Mouse (Mus musculus) gastrocnemius, adult 18-20 months (tissue): ENCODE measurements around the gene 2010111I01Rik. TPM values are rescaled to one million over a fixed set of nuclear protein-coding genes. Genes with fewer than 3 reads are reported as not detected.
"Not testable (repeated sequence)": the region's sequence is repeated elsewhere in the genome, so short reads cannot be mapped to it uniquely, and the experiment has no call there.

Source experiments
- DNase-seq: peaks from one replicate; pipeline ENCODE4 v3.0.0; 2021; ENCODE audit warnings: low spot score
- total RNA-seq, 2 experiments: library from RNA; stranded (reverse); gene quantifications; 2 replicates each; pipeline ENCODE4 v1.2.3; 2021

The 2010111I01Rik gene
- total RNA-seq, 2 experiments from 2014 or later = 46.4 to 82.7 TPM

DNA sequence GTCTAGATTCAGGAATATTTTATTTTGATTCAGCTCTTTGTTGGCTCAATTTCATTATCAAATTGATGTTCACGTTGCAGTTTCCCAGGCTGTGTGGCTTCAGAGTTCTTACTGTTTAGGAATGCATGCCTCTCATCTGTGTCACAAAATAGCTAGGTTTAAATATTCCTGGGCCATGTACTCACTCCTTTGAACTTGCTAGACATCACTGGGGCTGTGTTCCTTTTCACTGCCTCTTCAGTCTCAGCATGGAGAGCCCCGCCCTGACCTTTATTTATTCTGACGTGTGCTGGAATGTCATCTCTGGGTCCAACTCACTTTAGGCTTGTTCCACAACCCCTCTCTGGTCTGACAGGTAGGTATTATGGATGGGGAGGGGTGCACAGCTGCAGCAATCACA lies 228.7 kb downstream of the 2010111I01Rik start:
- DNase-seq = no peak

DNA sequence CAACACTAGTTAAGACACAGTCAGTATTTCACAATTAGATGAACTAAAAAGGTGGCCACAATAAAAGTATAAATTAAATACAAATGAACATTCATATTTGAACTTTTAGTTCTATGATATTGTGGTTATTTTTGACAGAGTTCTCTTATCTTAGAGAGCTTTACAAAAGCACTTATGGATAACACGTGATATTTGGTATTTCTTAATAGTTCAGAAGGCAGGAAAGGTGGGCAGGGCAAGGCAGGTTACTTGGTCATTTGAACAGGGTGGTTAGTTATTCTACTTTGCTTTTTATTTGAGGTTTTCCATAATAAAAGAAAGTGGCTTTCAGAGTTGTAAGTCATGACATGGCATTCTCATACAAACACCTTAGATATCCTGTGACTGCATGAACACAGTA lies 233.3 kb downstream of the 2010111I01Rik start:
- DNase-seq = no peak

DNA sequence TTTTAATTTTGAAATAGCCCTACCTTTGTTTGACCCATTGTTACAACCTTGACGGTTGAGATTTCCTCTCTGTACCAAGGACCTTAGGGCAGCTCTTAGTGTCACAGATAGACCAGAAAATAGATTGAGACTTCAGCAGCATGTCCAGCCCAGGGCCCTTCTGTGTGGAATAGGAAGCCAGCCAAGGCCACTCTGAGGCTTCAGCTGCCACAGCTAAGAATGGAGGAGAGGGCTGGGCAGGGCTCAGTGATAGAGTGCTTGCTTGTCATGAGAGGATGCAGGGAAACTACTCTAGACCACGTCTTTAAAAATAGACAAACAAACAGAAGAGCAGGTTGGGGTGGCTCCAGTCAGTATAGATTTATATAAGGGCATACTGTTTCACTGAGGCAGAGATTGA lies 234.9 kb downstream of the 2010111I01Rik start:
- DNase-seq = no peak

DNA sequence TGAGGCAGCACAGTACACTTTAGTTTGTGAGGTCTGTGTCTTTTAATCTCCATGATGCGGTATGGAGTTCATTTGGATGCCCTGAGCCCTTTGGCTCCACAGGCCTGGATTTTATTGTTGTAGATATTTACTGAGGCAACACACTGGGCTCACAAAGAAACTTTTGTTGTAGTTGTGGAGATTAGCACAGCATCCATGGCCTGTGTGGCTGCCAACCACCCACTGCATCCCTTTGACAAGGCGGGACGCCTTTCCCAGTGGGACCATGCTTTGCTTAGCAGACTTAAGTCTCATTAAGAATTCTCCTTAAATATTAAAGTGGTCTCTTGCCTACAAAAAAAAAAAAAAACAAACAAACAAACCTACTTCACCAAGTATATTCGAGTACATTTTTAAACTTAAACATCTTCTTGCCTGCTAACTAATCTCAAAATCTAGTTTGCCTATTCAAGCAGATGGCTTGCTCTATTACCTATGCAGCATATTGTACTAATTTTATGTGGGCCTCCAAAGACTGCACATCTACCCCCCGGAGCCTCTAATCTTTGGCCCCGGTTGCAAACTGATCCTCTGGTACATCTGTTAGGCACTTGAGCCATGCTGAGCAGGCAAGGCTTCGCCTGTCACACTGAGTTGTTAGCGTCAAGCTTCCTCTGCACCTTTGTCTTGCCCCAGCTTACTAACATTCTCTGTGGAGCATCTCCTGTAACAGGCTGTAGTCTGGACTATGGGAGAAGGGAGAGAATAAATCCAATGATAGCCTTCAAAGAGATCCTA lies 239.0 kb downstream of the 2010111I01Rik start:
- no peak for DNase-seq

GRCm38 (mm10) chr13:63205750-63206149 lies 241.1 kb downstream of the 2010111I01Rik start:
- no peak for DNase-seq

- DNase-seq = no peak
Measured at GRCm38 (mm10) chr13:63206396-63206795, 241.7 kb downstream of the 2010111I01Rik start.

DNA sequence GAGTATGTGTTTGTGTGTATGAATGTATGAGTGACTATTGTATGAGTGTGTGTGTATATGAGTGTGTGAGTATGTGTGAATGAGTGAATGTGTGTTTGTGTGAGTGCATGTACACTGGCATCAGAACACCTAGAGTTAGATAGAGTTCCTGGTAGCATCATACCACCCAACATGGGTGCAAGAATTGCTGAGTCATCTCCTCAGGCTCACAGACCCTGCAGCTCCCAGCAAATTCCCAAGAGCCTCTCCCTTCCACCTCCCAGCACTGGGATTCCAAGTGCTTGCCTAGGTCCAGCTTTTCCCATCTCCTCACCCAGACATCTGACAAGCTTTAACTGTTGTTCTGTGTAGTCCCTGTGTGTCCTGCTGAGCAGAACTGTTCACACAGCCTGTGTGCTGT lies 251.8 kb downstream of the 2010111I01Rik start:
- no peak for DNase-seq

DNA sequence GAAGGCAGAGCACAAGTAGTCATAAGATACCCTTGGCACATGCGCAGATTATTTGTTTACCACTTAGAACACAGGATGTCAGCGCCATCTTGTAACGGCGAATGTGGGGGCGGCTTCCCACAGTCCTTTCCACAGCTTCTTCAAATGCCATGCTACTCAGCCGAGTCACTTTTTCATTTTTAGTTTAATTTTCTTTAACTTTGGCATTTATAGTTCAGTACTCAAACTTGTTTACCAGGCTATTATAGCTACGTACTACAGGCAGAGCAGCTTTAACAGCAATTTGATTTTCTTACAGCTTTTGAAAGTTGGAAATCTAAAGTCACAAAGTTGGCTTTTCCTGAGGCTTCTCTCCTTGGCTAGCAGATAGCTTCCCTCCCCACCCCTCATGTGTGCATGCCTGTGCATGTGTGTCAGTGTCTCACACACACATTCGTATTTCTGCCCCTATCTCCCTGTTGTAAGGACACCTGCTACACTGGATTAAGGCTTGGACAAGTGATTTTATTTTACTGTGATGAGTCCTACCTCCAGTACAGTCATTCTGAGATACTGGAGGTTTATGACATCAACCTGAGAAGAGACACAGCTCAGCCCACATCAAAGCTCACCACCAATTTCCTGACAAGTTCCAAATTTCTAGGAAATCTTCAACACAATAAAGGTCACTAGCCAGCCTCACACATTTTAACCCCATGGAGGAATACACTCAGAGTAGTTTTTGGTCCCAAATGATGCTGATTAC lies 258.5 kb downstream of the 2010111I01Rik start:
- DNase-seq = no peak

DNA sequence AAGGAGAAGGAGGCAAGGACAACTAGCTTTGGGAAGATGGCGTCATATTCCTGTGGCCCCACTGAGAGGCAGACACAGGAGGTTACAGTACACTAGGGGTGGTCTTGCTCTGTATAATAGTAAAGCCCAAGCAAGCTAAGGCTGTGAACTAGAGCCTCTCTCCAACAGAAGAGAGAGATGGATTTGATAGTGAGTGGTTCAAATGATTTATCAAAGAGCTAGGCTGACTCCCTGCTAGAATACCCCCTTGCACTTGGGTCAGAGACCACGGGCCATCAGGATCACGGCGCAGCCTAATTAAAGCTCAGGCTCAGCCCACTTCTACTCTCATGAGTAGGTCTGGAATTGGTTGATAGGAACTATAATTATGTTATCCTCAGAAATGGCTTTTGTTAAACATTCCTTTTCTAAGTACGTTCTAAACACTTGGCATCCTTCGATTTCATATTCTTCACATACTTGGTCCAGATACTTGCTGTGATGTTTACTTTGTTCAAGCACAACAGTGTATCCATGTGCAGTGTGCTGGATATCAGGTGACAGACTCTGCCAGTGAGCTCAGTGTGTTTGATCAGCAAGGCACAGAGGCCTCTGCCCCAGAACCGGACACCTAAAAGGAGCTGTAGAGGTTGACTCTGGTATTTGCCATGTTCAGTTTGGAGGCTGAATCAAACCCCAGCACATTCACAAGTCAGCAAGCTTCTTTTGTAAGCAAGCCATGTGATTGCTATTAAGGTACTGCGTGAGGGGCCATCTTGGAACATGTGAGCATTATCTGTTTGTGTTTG lies 261.3 kb downstream of the 2010111I01Rik start:
- no peak for DNase-seq

GRCm38 (mm10) chr13:63227785-63228184 lies 263.1 kb downstream of the 2010111I01Rik start:
- no peak for DNase-seq

DNA sequence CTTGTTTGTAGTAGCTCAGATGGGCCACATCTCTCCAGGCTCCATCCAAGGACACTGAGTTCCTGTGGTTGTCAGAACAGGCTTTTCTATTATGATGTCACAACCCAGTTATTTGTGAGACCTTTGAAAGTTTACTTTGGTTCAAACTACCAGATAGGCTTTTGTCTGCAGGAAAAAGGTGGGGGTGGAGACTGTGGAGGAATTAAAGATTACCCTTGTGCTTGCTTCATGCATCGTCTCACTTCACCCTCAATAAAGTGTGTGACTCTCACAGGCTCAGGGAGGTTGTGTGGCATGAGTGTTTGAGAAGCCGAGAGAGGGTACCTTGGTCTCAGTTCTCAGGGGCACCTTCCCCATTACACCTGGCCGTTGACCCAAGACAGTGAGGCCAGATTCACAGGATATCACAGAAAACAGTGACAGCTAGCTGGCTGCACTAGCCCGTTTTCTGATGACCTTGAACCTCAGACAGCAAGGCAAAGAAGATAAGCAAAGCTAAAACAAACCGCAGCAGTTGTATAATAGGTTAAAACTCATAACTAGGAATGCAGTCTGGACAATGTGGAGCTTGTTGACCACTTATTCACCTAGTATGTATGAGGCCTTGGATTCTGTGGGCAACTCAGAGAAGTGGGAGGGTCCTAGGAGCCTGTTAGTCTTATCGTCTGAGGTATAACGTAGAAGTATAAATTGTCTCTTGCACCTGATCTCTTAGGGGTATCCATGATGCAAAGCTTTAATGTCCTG lies 266.4 kb downstream of the 2010111I01Rik start:
- DNase-seq = no peak

GRCm38 (mm10) chr13:63231702-63232070 lies 267.0 kb downstream of the 2010111I01Rik start:
- DNase-seq = no peak

GRCm38 (mm10) chr13:63232558-63232957 lies 267.9 kb downstream of the 2010111I01Rik start:
- DNase-seq = no peak

DNA sequence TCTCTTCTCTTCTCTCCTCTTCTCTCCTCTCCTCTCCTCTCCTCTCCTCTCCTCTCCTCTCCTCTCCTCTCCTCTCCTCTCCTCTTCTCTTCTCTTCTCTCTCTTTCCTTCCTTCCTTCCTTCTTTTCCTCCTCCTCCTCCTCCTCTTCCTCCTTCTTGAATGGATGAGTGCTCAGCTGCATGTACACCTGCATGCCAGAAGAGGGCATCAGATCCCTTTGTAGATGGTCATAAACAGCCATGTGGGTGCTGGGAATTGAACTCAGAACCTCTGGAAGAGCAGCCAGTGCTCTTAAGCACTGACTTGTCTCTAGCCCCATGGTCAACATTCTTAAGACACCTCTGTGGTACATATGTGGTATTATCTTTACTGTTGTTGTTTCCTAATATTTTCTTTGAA lies 269.8 kb downstream of the 2010111I01Rik start:
- DNase-seq = not testable (repeated sequence)

GRCm38 (mm10) chr13:63235551-63235950 lies 270.9 kb downstream of the 2010111I01Rik start:
- DNase-seq = no peak

- no peak for DNase-seq
Measured at GRCm38 (mm10) chr13:63236159-63236893, 271.6 kb downstream of the 2010111I01Rik start.

DNA sequence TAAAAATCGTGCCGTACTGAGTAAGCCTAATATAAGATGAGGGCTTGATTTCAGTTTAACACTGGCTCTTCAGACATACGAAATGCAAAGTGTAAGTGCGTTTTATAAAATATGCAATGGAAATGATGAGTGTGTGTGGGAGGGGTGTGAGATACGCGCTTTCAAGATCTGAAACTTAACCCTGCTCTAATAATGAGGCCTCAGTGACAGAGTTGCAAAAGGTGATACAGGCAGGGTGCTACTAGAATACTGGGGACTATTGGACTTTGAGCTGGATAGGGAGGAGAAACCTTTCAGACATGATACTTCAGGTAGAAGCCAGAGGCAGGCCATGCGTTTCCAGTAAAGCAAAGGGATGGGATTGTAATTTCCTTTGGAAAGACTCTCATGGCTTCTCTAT lies 273.4 kb downstream of the 2010111I01Rik start:
- DNase-seq = no peak

- no peak for DNase-seq
Measured at GRCm38 (mm10) chr13:63239301-63239804, 274.7 kb downstream of the 2010111I01Rik start.

DNA sequence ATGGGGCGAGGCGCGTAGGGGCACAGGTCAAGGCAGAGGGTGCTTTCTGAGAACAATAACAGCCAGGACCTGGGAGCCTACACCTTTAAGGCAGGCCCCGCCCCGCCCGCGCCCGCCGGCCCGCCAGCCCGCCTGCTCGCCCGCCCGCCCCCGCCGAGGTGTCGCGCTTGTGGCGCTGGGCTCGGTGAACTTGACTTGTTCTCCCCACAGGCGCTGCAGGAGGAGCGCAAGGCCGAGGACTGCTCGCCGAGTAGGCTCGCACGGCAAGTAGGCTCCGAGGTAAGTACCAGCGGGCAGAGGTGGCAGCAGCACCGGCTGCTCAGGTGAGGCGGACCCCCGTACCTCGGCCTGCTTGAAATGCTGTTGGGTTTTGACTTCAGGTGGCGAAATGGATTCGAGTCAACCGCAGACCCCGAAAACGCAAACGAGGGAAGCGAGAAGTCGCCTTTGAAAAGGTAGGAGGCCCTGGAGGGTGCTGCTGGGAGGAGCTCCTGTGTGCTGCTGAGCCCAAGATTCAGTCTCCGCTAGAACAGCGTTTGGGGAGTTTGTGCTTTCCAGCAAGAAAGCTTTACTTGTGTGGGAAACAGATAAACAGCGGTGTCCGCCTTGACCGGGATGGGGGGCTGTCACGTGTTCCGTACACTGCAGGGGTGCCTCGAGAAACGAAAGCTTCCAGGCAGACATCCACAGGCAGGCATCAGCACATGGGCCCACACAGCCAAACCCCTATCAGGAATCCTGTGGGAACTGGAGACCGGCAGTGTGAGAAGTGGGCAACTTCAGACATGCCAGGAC lies 275.4 kb downstream of the 2010111I01Rik start:
- peak; percentile 86 for DNase-seq

- peak; percentile 52 for DNase-seq
Measured at GRCm38 (mm10) chr13:63240835-63241234, 276.1 kb downstream of the 2010111I01Rik start.
